In the genomic region with DNA sequence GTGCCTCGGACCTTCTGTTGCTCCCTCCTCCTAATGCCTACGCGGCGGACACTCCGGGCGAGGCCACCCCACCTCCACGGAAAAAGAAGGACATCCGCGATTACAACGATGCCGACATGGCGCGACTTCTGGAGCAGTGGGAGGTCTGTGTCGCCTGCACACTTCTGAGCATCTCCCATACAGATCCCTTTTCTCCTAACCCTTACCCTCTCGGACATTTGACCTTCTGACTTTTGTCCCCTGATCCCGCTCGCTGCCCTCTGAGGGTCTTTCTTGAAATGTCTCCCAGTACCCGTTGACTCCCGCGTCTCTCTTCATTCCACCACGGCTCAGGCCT, we compare ENCODE assay signal across 7 mouse cellular contexts. TPM values are rescaled to one million over a fixed set of nuclear protein-coding genes. Genes with fewer than 3 reads are reported as not detected.
DNase-seq lines count a peak whose midpoint lies in the region; ATAC-seq lines count a peak whose summit lies in the region.

No protein-coding gene starts in this region.

- peak overlapping the region; percentile 73 for H3K4me3 ChIP-seq in forebrain, embryonic 11.5 days (ENCODE audit: low read depth, low read length)
- peak overlapping the region; percentile 79 for H3K4me3 ChIP-seq in liver, embryonic 11.5 days (ENCODE audit: low read depth, low read length)

- peak overlapping the region; percentile 78 for H3K27ac ChIP-seq in forebrain, embryonic 11.5 days (ENCODE audit: low read depth, low read length)
- H3K27ac ChIP-seq in liver, embryonic 11.5 days (ENCODE audit: low read depth, low read length), result peak overlapping the region; percentile 76

- peak; percentile 18; the same call in 1 of the 2 replicates for ATAC-seq in forebrain, embryonic 11.5 days (replicated peaks; ENCODE audit: low FRiP score)
- no peak; the same call in 1 of the 2 replicates for ATAC-seq in liver, embryonic 11.5 days (replicated peaks; ENCODE audit: low FRiP score)

- WGBS in forebrain, embryonic 11.5 days, result under 1% methylated on average over 21 of the region's 21 CpGs
- WGBS in liver, embryonic 11.5 days, result 0% methylated on average over 21 of the region's 21 CpGs

- peaks cover 6% of the 10 kb centered on the region; the same call in 1 of the 2 replicates for H3K4me1 ChIP-seq in forebrain, embryonic 11.5 days (replicated peaks; ENCODE audit: control insufficient read depth, insufficient read depth, low read length)
- peaks cover 28% of the 10 kb centered on the region for H3K4me1 ChIP-seq in liver, embryonic 11.5 days (replicated peaks; ENCODE audit: control insufficient read depth, insufficient read depth, low read length)

- peak overlapping the region; percentile 65 for H3K4me2 ChIP-seq in forebrain, embryonic 11.5 days (ENCODE audit: low read depth, low read length, severe bottlenecking)
- H3K4me2 ChIP-seq in liver, embryonic 11.5 days, result peak overlapping the region; percentile 81

- H3K9ac ChIP-seq in forebrain, embryonic 11.5 days (ENCODE audit: low read length), result peak overlapping the region; percentile 80
- H3K9ac ChIP-seq in liver, embryonic 11.5 days (ENCODE audit: low read depth, low read length), result peak overlapping the region; percentile 86

- no peaks in the 10 kb centered on the region for H3K36me3 ChIP-seq in forebrain, embryonic 11.5 days (ENCODE audit: control insufficient read depth, insufficient read depth, low read length)
- peaks cover 15% of the 10 kb centered on the region for H3K36me3 ChIP-seq in liver, embryonic 11.5 days (ENCODE audit: control insufficient read depth, insufficient read depth, low read length)

- no peaks in the 10 kb centered on the region for H3K27me3 ChIP-seq in forebrain, embryonic 11.5 days (ENCODE audit: control insufficient read depth, insufficient read depth, low read length)
- no peaks in the 10 kb centered on the region for H3K27me3 ChIP-seq in liver, embryonic 11.5 days (replicated peaks; ENCODE audit: control insufficient read depth, insufficient read depth, low read length)

- H3K9me3 ChIP-seq in forebrain, embryonic 11.5 days (ENCODE audit: control insufficient read depth, low read length), result no peaks in the 10 kb centered on the region
- no peaks in the 10 kb centered on the region for H3K9me3 ChIP-seq in liver, embryonic 11.5 days (ENCODE audit: control insufficient read depth, low read length)

- peak; percentile 19 for DNase-seq in right cerebral cortex, postnatal 14 days
- no peak for DNase-seq in right cerebral cortex, postnatal 25 days
- DNase-seq in forebrain, embryonic 11.5 days (ENCODE audit: low spot score), result no peak
- no peak for DNase-seq in liver, embryonic 11.5 days (ENCODE audit: low spot score)
- DNase-seq in testis, postnatal 10 days (ENCODE audit: low spot score), result peak; percentile 54
- no peak for DNase-seq in ovary, postnatal 14 days (ENCODE audit: low spot score)
- no peak for DNase-seq in cerebellum, adult 11 months

RNA-seq across cellular contexts. Expression of gene Mesd, which starts 8.0 kb away (rescaled TPM):
- 66.0 and 70.1 TPM in 2 replicates for polyA plus RNA-seq in forebrain, embryonic 11.5 days (2014; fragmentation: Nextera tagmentation; extraction: Ambion mirVana)
- 92.6 and 93.0 TPM in 2 replicates for polyA plus RNA-seq in liver, embryonic 11.5 days (2014; fragmentation: Nextera tagmentation; extraction: Ambion mirVana)

RNA-seq across cellular contexts. Expression of gene Tlnrd1, which starts 8.2 kb away (rescaled TPM):
- 14.3 and 14.5 TPM in 2 replicates for polyA plus RNA-seq in forebrain, embryonic 11.5 days (2014; fragmentation: Nextera tagmentation; extraction: Ambion mirVana)
- 16.4 and 17.4 TPM in 2 replicates for polyA plus RNA-seq in liver, embryonic 11.5 days (2014; fragmentation: Nextera tagmentation; extraction: Ambion mirVana)

Comparison
In these comparisons a context has a peak if more than half of its experiments do, and no peak if none do; other contexts are left out.
1. DNase-seq: peak in right cerebral cortex, postnatal 14 days (single experiment) and testis, postnatal 10 days (single experiment); none in right cerebral cortex, postnatal 25 days (single experiment), forebrain, embryonic 11.5 days (single experiment), liver, embryonic 11.5 days (single experiment), ovary, postnatal 14 days (single experiment) and cerebellum, adult 11 months (single experiment).